Mouse (Mus musculus): Measurements from ENCODE around the gene Cox8a. TPM values are rescaled to one million over a fixed set of nuclear protein-coding genes. Genes with fewer than 3 reads are reported as not detected.

Gene Cox8a
- polyA plus RNA-seq, 1 experiment from 2014 or later = 1,050 TPM

DNA sequence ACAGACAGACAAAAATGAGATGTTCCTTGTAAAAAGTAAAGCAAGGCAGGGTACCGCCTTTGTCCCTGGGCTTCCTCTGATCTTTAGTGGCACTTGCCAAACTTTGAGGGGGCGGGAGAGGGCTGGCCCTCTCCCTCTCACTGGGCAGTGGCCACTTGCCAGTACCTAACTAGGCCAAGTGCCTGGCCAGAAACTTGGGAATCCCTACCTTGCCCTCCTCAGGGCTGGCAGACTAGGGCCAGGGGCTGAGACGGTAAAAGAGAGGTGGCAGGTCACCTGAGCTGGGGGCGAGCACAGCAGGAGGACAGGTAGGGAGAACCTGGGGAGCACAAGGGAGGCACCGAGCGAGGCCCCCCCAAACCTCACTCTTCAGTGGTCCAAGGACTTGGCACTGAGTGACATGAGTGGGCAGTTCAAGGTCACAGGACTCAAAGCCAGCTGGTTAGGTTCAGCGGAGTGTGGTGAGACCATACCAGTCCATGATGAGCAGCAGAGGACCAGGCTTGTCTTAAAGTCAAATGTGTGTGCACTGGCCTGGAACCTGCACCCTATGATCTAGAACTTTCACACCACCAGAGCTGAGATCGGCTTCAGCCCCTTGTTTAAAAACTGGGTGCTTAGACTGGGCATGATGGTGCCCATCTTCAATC, 36.5 kb downstream of the Cox8a start:
- Histone ChIP-seq H3K27ac (replicated peaks) (no peak overlapping the region), H3K4me2 (no peak overlapping the region), H3K4me3 (no peak overlapping the region), H3K27me3 (peaks cover 33% of the 10 kb centered on the region), H3K9me3 (no peaks in the 10 kb centered on the region), H3K4me1 (replicated peaks) (peaks cover 54% of the 10 kb centered on the region), H3K36me3 (no peaks in the 10 kb centered on the region), H3K9ac (no peak overlapping the region)
- 74% methylated on average over 8 of the region's 8 CpGs for WGBS
- ATAC-seq (ENCODE audit: low FRiP score, low read depth) = no peak

DNA sequence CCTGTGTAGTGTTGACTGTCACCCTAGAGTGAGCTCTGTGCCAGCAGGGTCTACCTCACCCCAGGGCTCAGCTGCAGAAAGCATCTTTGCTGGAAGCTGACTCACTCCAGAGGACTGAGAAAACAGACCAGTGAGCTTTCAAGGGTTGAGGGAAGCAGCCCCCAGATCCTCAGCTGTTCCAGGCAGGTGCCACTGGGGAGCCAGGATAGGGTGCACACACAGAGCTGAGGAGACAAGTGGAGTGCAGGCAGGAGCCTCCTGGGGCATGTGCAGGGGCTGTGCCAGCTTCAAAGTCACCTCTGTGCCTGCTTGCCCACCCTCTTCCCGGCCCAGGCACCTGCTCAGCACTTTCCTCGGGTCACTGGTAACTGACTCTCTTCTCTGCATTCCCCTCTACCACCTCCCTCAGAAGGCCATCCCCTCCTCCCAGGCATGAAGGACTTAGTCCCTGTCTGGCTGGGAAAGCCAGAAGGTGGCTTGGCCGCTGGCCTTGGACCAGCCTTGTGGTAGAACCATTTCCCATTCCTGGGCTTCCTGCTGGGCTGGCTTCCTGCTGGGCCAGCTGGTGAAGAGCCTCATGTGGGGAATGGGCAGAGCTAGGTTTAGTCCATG, 38.5 kb downstream of the Cox8a start:
- Histone ChIP-seq H3K27me3 (peaks cover 22% of the 10 kb centered on the region), H3K27ac (replicated peaks) (no peak overlapping the region), H3K36me3 (no peaks in the 10 kb centered on the region), H3K4me1 (replicated peaks) (peaks cover 47% of the 10 kb centered on the region), H3K4me3 (no peak overlapping the region), H3K9me3 (no peaks in the 10 kb centered on the region), H3K9ac (no peak overlapping the region), H3K4me2 (no peak overlapping the region)
- no peak for ATAC-seq (ENCODE audit: low FRiP score, low read depth)
- 51% methylated on average over 3 of the region's 3 CpGs for WGBS

- 60% methylated on average over 13 of the region's 13 CpGs for WGBS
- no peak overlapping the region for H3K4me2 ChIP-seq
- no peak overlapping the region for H3K4me3 ChIP-seq
- no peak overlapping the region for H3K27ac ChIP-seq (replicated peaks)
- ATAC-seq (ENCODE audit: low FRiP score, low read depth) = no peak
- no peaks in the 10 kb centered on the region for H3K36me3 ChIP-seq
- peaks cover 18% of the 10 kb centered on the region for H3K27me3 ChIP-seq
- H3K4me1 ChIP-seq (replicated peaks) = peaks cover 41% of the 10 kb centered on the region
- no peaks in the 10 kb centered on the region for H3K9me3 ChIP-seq
- H3K9ac ChIP-seq = no peak overlapping the region
Measured at GRCm38 (mm10) chr19:7177804-7178511, 39.5 kb downstream of the Cox8a start.

GRCm38 (mm10) chr19:7176041-7176696, 41.2 kb downstream of the Cox8a start:
- peaks cover 41% of the 10 kb centered on the region for H3K4me1 ChIP-seq (replicated peaks)
- no peaks in the 10 kb centered on the region for H3K9me3 ChIP-seq
- H3K4me3 ChIP-seq = no peak overlapping the region
- no peak overlapping the region for H3K27ac ChIP-seq (replicated peaks)
- no peak overlapping the region for H3K9ac ChIP-seq
- no peaks in the 10 kb centered on the region for H3K36me3 ChIP-seq
- H3K27me3 ChIP-seq = peaks cover 15% of the 10 kb centered on the region
- no peak for ATAC-seq (ENCODE audit: low FRiP score, low read depth)
- 11% methylated on average over 11 of the region's 11 CpGs for WGBS
- no peak overlapping the region for H3K4me2 ChIP-seq

GRCm38 (mm10) chr19:7172051-7172866, 45.2 kb downstream of the Cox8a start:
- H3K27ac ChIP-seq (replicated peaks) = no peak overlapping the region
- no peak overlapping the region for H3K9ac ChIP-seq
- H3K4me2 ChIP-seq = peak overlapping the region; percentile 1; the same call in 1 of the 2 replicates
- H3K4me1 ChIP-seq (replicated peaks) = peaks cover 25% of the 10 kb centered on the region
- 7% methylated on average over 13 of the region's 13 CpGs for WGBS
- peaks cover 4% of the 10 kb centered on the region; the same call in 1 of the 2 replicates for H3K27me3 ChIP-seq
- ATAC-seq (ENCODE audit: low FRiP score, low read depth) = peak; percentile 92
- H3K9me3 ChIP-seq = no peaks in the 10 kb centered on the region
- H3K36me3 ChIP-seq = no peaks in the 10 kb centered on the region
- H3K4me3 ChIP-seq = no peak overlapping the region

DNA sequence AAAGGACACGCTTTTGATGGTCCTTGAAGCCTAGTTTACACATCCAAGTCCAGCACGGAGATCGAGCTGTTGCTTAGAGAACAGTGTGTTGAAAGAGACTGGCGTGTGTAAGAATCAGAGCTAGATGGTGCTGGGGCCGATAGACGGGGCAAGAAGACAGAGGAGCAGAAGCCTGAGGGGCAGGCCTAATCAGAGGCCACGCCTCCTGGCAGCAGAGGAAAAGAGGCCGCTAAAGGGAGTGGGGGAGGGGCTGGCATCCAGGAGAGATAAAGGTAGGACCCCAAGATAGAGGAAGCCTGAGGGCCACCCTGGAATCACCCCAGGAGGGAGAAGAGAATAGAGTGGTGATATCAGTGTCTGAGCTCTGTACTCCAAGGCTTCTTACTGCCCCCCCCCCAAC, 46.0 kb downstream of the Cox8a start:
- H3K4me3 ChIP-seq = no peak overlapping the region
- H3K9me3 ChIP-seq = no peaks in the 10 kb centered on the region
- no peak overlapping the region for H3K9ac ChIP-seq
- peaks cover 23% of the 10 kb centered on the region for H3K4me1 ChIP-seq (replicated peaks)
- no peak overlapping the region for H3K27ac ChIP-seq (replicated peaks)
- H3K36me3 ChIP-seq = no peaks in the 10 kb centered on the region
- 7% methylated on average over 8 of the region's 8 CpGs for WGBS
- H3K4me2 ChIP-seq = no peak overlapping the region
- H3K27me3 ChIP-seq = 0 out of 2 replicates have a peak, but pooled peaks cover 4% of the 10 kb centered on the region
- ATAC-seq (ENCODE audit: low FRiP score, low read depth) = no peak

- H3K4me2 ChIP-seq = no peak overlapping the region
- 0 out of 2 replicates have a peak, but pooled peaks cover 4% of the 10 kb centered on the region for H3K27me3 ChIP-seq
- 73% methylated on average over 6 of the region's 6 CpGs for WGBS
- H3K9me3 ChIP-seq = no peaks in the 10 kb centered on the region
- H3K27ac ChIP-seq (replicated peaks) = no peak overlapping the region
- no peak overlapping the region for H3K9ac ChIP-seq
- H3K36me3 ChIP-seq = no peaks in the 10 kb centered on the region
- peaks cover 22% of the 10 kb centered on the region for H3K4me1 ChIP-seq (replicated peaks)
- ATAC-seq (ENCODE audit: low FRiP score, low read depth) = no peak
- H3K4me3 ChIP-seq = no peak overlapping the region
Measured at GRCm38 (mm10) chr19:7170916-7171315, 46.5 kb downstream of the Cox8a start.

- Histone ChIP-seq H3K27me3 (0 out of 2 replicates have a peak, but pooled peaks cover 4% of the 10 kb centered on the region), H3K4me1 (replicated peaks) (peaks cover 39% of the 10 kb centered on the region), H3K27ac (replicated peaks) (no peak overlapping the region), H3K4me3 (no peak overlapping the region), H3K36me3 (no peaks in the 10 kb centered on the region), H3K4me2 (no peak overlapping the region), H3K9me3 (no peaks in the 10 kb centered on the region), H3K9ac (no peak overlapping the region)
- no peak for ATAC-seq (ENCODE audit: low FRiP score, low read depth)
- WGBS = 6% methylated on average over 2 of the region's 2 CpGs
Measured at GRCm38 (mm10) chr19:7168423-7168822, 49.0 kb downstream of the Cox8a start.

DNA sequence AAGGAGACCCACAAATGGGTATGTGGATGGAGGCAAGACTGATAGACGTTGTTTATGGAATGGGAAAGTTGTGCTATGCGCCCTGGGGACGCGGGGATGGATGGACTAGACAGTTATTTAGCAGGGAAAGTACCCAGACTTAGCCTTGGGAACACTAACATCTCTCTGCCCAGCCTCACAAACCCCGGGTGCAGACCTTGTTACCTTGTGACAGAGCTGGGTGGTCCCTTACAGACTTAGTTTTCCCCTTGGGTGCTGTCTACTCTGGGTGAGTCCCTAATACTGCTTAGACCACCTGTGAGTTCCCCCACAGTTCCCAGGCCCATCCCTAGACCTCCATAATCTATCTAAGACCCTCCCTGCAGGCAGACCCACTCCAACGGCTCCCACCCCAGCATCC, 50.6 kb downstream of the Cox8a start:
- 6% methylated on average over 6 of the region's 6 CpGs for WGBS
- no peak for ATAC-seq (ENCODE audit: low FRiP score, low read depth)

DNA sequence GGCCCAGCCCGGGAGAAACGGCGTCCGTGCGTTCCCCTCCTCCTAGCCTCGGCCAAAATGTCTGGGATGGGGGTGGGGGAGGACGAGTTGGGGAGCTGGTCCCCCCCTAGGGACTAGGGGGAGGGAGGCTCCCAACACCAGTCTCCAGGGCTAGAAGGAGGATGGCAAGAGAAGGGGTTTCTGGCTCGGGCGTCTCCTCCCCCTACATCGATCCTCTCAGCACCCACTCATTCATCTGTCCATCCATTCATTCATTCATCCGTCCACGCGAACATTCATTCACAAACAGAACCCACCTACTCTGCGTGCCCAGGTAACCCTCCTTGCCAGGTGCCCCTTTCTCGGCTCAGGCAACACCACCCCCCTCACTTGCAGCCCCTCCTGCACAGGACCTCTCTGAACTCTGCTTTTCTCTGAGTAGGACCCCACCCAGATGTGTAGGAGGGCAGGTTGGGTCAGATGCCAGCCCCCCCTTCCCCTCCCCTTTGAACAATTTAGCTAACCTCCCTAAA, 51.2 kb downstream of the Cox8a start:
- Histone ChIP-seq H3K27me3 (0 out of 2 replicates have a peak, but pooled peaks cover 13% of the 10 kb centered on the region), H3K4me1 (replicated peaks) (peaks cover 27% of the 10 kb centered on the region), H3K36me3 (no peaks in the 10 kb centered on the region), H3K4me3 (peak overlapping the region; percentile 66), H3K27ac (replicated peaks) (peak overlapping the region; percentile 6; the same call in 1 of the 2 replicates), H3K9ac (peak overlapping the region; percentile 69), H3K4me2 (peak overlapping the region; percentile 91), H3K9me3 (no peaks in the 10 kb centered on the region)
- WGBS = 1% methylated on average over 15 of the region's 15 CpGs
- peak; percentile 1; the same call in 1 of the 2 replicates for ATAC-seq (ENCODE audit: low FRiP score, low read depth)

More for the DNA sequence above, 50.6 kb downstream of the Cox8a start:
- Histone ChIP-seq H3K4me3 (no peak overlapping the region), H3K27me3 (0 out of 2 replicates have a peak, but pooled peaks cover 13% of the 10 kb centered on the region), H3K9ac (no peak overlapping the region), H3K9me3 (no peaks in the 10 kb centered on the region), H3K27ac (replicated peaks) (no peak overlapping the region), H3K4me1 (replicated peaks) (peaks cover 32% of the 10 kb centered on the region), H3K36me3 (no peaks in the 10 kb centered on the region), H3K4me2 (no peak overlapping the region)
